Comparison of ENCODE assay signal across 8 mouse cellular contexts in the genomic region with DNA sequence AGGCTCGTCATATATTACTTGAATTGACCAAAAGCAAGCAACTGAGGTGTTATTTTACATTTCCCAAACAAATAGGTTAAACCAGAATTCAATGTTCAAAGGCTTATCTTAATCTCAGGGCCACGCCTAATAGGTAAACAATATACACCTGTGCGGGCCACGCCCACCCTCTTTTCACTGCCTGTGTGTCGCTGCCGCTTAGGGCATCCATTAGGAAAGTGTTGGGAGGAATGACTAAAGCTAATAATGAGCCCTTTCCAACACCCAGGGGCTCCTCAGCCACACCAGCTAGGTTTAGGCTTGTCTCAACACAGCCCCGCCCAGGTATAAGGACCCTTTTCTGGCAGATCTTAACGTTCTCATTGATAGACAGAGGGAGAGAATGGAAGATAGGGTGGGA.
DNase-seq lines count a peak whose midpoint lies in the region; ATAC-seq lines count a peak whose summit lies in the region.

No protein-coding gene starts in this region.

- no peak overlapping the region for H3K27ac ChIP-seq in forebrain, embryonic 11.5 days (ENCODE audit: low read depth, low read length)
- H3K27ac ChIP-seq in limb, embryonic 10.5 days = no peak overlapping the region
- H3K27ac ChIP-seq in midbrain, embryonic 16.5 days (ENCODE audit: low read length) = peak overlapping the region; percentile 14

- no peak overlapping the region for H3K9ac ChIP-seq in forebrain, embryonic 11.5 days (ENCODE audit: low read length)
- H3K9ac ChIP-seq in midbrain, embryonic 16.5 days (ENCODE audit: low read depth, low read length) = peak overlapping the region; percentile 40

- H3K27me3 ChIP-seq in forebrain, embryonic 11.5 days (ENCODE audit: control insufficient read depth, insufficient read depth, low read length) = peaks cover 9% of the 10 kb centered on the region; the same call in 1 of the 2 replicates
- H3K27me3 ChIP-seq in limb, embryonic 10.5 days (ENCODE audit: low read depth, poor library complexity, severe bottlenecking) = peaks cover 58% of the 10 kb centered on the region
- no peaks in the 10 kb centered on the region; the same call in none of the 2 replicates for H3K27me3 ChIP-seq in midbrain, embryonic 16.5 days (ENCODE audit: control insufficient read depth, insufficient read depth, low read depth, low read length)

- H3K4me1 ChIP-seq in forebrain, embryonic 11.5 days (replicated peaks; ENCODE audit: control insufficient read depth, insufficient read depth, low read length) = peaks cover 12% of the 10 kb centered on the region; the same call in 1 of the 2 replicates
- peaks cover 36% of the 10 kb centered on the region for H3K4me1 ChIP-seq in limb, embryonic 10.5 days
- H3K4me1 ChIP-seq in midbrain, embryonic 16.5 days (ENCODE audit: control insufficient read depth, insufficient read depth, low read length) = peaks cover 35% of the 10 kb centered on the region

- ATAC-seq in forebrain, embryonic 11.5 days (replicated peaks; ENCODE audit: low FRiP score) = no peak
- no peak for ATAC-seq in midbrain, embryonic 16.5 days

- no peaks in the 10 kb centered on the region for H3K9me3 ChIP-seq in forebrain, embryonic 11.5 days (ENCODE audit: control insufficient read depth, low read length)
- no peaks in the 10 kb centered on the region for H3K9me3 ChIP-seq in limb, embryonic 10.5 days (replicated peaks)
- no peaks in the 10 kb centered on the region for H3K9me3 ChIP-seq in midbrain, embryonic 16.5 days (replicated peaks; ENCODE audit: control insufficient read depth, low read length, poor library complexity, severe bottlenecking)

- no peaks in the 10 kb centered on the region for H3K36me3 ChIP-seq in forebrain, embryonic 11.5 days (ENCODE audit: control insufficient read depth, insufficient read depth, low read length)
- no peaks in the 10 kb centered on the region for H3K36me3 ChIP-seq in limb, embryonic 10.5 days
- H3K36me3 ChIP-seq in midbrain, embryonic 16.5 days (ENCODE audit: control insufficient read depth, insufficient read depth, low read length) = no peaks in the 10 kb centered on the region

- H3K4me2 ChIP-seq in forebrain, embryonic 11.5 days (ENCODE audit: low read depth, low read length, severe bottlenecking) = peak overlapping the region; percentile 91
- peak overlapping the region; percentile 66 for H3K4me2 ChIP-seq in midbrain, embryonic 16.5 days (ENCODE audit: low read length)

- intact Hi-C loops in left cerebral cortex, postnatal 10 days (cut with DNase I) = loop anchor here (5.0 kb wide), 1 partner anchor 41 kb away; no protein-coding TSS in a partner anchor

- peak overlapping the region; percentile 36; the same call in 1 of the 2 replicates for H3K4me3 ChIP-seq in forebrain, embryonic 11.5 days (ENCODE audit: low read depth, low read length)
- H3K4me3 ChIP-seq in limb, embryonic 10.5 days = peak overlapping the region; percentile 57
- peak overlapping the region; percentile 46 for H3K4me3 ChIP-seq in midbrain, embryonic 16.5 days (ENCODE audit: low read depth, low read length)

- WGBS in forebrain, embryonic 11.5 days = 45% methylated on average over 8 of the region's 8 CpGs
- 51% methylated on average over 8 of the region's 8 CpGs for WGBS in limb, embryonic 10.5 days
- WGBS in midbrain, embryonic 16.5 days = 46% methylated on average over 8 of the region's 8 CpGs

- DNase-seq in kidney, adult 9 months = peak; percentile 38
- DNase-seq in kidney, postnatal 36 days = no peak
- no peak for DNase-seq in forebrain, embryonic 11.5 days (ENCODE audit: low spot score)
- no peak for DNase-seq in limb, embryonic 10.5 days (ENCODE audit: low spot score)
- DNase-seq in left cerebral cortex, adult 8-10 months (ENCODE audit: low spot score in 2 of 2) = no peak
- no peak for DNase-seq in left cerebral cortex, postnatal 10 days (ENCODE audit: extremely low spot score in 1 of 2, low spot score in 2 of 2)
- DNase-seq in layer of hippocampus, adult 9-10 months (ENCODE audit: low spot score) = no peak
